In genomic region chr2:124933876-124934275, GRCm38 (mm10) we compare ENCODE assay signal across 19 mouse cellular contexts.
DNase-seq lines count a peak whose midpoint lies in the region; ATAC-seq and TF ChIP-seq lines count a peak whose summit lies in the region.
"Had no signal": no experiment of that assay in that cellular context is flagged by ENCODE, and none has a peak within 500 bp of the region (broad histone marks: within the 10 kb centered on the region; RNA-seq: fewer than 3 reads in every experiment).

No protein-coding gene starts in this region.

- no peak for ATAC-seq in activated CD4-positive, CD25-positive, alpha-beta regulatory T cell, adult 4 months
- ATAC-seq: forebrain, embryonic 13.5 days; forebrain, embryonic 15.5 days; forebrain, postnatal 0 days had no signal

- H3K79me3 ChIP-seq in C2C12 (ENCODE audit: low read depth) = no peaks in the 10 kb centered on the region

- H3ac ChIP-seq in C2C12 (ENCODE audit: control insufficient read depth, insufficient read length, low read depth) = no peak overlapping the region

- no peak overlapping the region for H3K4me3 ChIP-seq in C2C12 (ENCODE audit: insufficient read depth, poor library complexity, severe bottlenecking)
- H3K4me3 ChIP-seq: embryonic facial prominence, embryonic 10.5 days; embryonic facial prominence, embryonic 12.5 days; forebrain, embryonic 13.5 days; forebrain, embryonic 15.5 days had no signal

- H3K36me3 ChIP-seq in C2C12 (ENCODE audit: control insufficient read depth, insufficient read depth) = no peaks in the 10 kb centered on the region
- H3K36me3 ChIP-seq: embryonic facial prominence, embryonic 10.5 days; embryonic facial prominence, embryonic 12.5 days; forebrain, embryonic 15.5 days had no signal

- H3K79me2 ChIP-seq in C2C12 (ENCODE audit: control insufficient read depth, insufficient read depth) = no peaks in the 10 kb centered on the region

- H3K27me3 ChIP-seq in C2C12 (ENCODE audit: control insufficient read depth, insufficient read depth, insufficient read length) = no peaks in the 10 kb centered on the region
- H3K27me3 ChIP-seq: forebrain, embryonic 13.5 days; forebrain, embryonic 15.5 days had no signal

- no peak for TF ChIP-seq CTCF in C2C12 (IDR thresholded peaks at IDR 0.05; ENCODE audit: control insufficient read depth, insufficient read depth, insufficient read length)

- DNase-seq in 3134 (ENCODE audit: extremely low read depth, insufficient read length, low spot score) (peak; percentile 47), NIH3T3 (ENCODE audit: low read depth) (peak; percentile 49)
- no peak for DNase-seq in heart, postnatal 4 days
- DNase-seq: adrenal gland, adult 8-10 months; adrenal gland, postnatal 14 days; adrenal gland, postnatal 36 days; B cell, adult 2 months; cerebellum, adult 11-12 months; cerebellum, adult 2 months; cerebellum, adult 9-10 months; cerebellum, postnatal 10 days; cerebellum, postnatal 25 days; forebrain, postnatal 0 days had no signal

TF ChIP-seq in C2C12, 6 proteins besides CTCF, POLR2A, EP300 and RAD21:
- TF ChIP-seq MYOD1 (IDR thresholded peaks at IDR 0.05; ENCODE audit: control insufficient read depth, insufficient read length, low read depth) (no peak), CEBPB (IDR thresholded peaks at IDR 0.05; ENCODE audit: low read depth) (no peak), MYOG (IDR thresholded peaks at IDR 0.05; ENCODE audit: control insufficient read depth, extremely low read depth, insufficient read length) (no peak), FOSL1 (IDR thresholded peaks at IDR 0.05; ENCODE audit: insufficient read depth, low read length, poor library complexity, severe bottlenecking) (peak; percentile 81)
